Mouse (Mus musculus) forebrain, embryonic 10.5 days (tissue): ENCODE measurements at regions not wholly inside any gene's neighbourhood (a gene's known extent, or its start where the extent isn't known, plus 50 kb on each side); places are given as distances from the start of the nearest gene placed in this dataset.

Experiments
- DNase-seq: peaks from one replicate; pipeline ENCODE4 v3.0.0-alpha.2; 2017; ENCODE audit warnings: low spot score; ENCODE audit errors: extremely low spot score
- H3K27ac ChIP-seq: fragments of 300-500 bp; sonication (generic); 2 replicates; pipeline ENCODE4 v1.5.1; 2016; ENCODE audit warnings: mild to moderate bottlenecking
- H3K27me3 ChIP-seq: fragments of 300-500 bp; sonication (generic); 2 replicates; pipeline ENCODE4 v1.6.1; 2016; ENCODE audit warnings: mild to moderate bottlenecking; ENCODE audit not compliant: poor library complexity, severe bottlenecking
- H3K36me3 ChIP-seq: fragments of 300-500 bp; sonication (generic); replicated peaks from 2 replicates; pipeline ENCODE4 v1.6.1; 2016; ENCODE audit warnings: mild to moderate bottlenecking, moderate library complexity
- H3K4me1 ChIP-seq: fragments of 300-500 bp; sonication (generic); 2 replicates; pipeline ENCODE4 v1.6.1; 2016
- H3K4me3 ChIP-seq: fragments of 300-500 bp; sonication (generic); 2 replicates; pipeline ENCODE4 v1.5.1; 2016; ENCODE audit warnings: mild to moderate bottlenecking, moderate library complexity
- H3K9me3 ChIP-seq: fragments of 300-500 bp; sonication (generic); 2 replicates; pipeline ENCODE4 v1.6.1; 2016; ENCODE audit warnings: mild to moderate bottlenecking, moderate library complexity
- WGBS: fragments of 180-500 bp; shearing (Covaris S2); methylation state at CpG from one replicate; pipeline ENCODE4 v1.1.7; 2016; 5-methylcytosine and 5-hydroxymethylcytosine counted together

GRCm38 (mm10) chr1:88623040-88623439 is 79.0 kb downstream of the Arl4c start:
- Histone ChIP-seq H3K36me3 (no peaks in the 10 kb centered on the region), H3K27me3 (peaks cover 6% of the 10 kb centered on the region; the same call in 1 of the 2 replicates), H3K4me3 (no peak overlapping the region), H3K27ac (peak overlapping the region; percentile 53; the same call in 1 of the 2 replicates), H3K4me1 (peaks cover 19% of the 10 kb centered on the region), H3K9me3 (peaks cover 4% of the 10 kb centered on the region; the same call in 1 of the 2 replicates)
- DNase-seq: no peak
- 69% methylated on average over 10 of the region's 10 CpGs for WGBS

- H3K9me3 ChIP-seq: peaks cover 11% of the 10 kb centered on the region
- DNase-seq: no peak
- H3K4me1 ChIP-seq: peaks cover 19% of the 10 kb centered on the region
- no peak overlapping the region for H3K4me3 ChIP-seq
- H3K27me3 ChIP-seq: peaks cover under 1% of the 10 kb centered on the region; the same call in 1 of the 2 replicates
- no peaks in the 10 kb centered on the region for H3K36me3 ChIP-seq
- no peak overlapping the region for H3K27ac ChIP-seq
- 84% methylated on average over 6 of the region's 6 CpGs for WGBS
Observed at GRCm38 (mm10) chr1:88622356-88622755, 79.7 kb downstream of the Arl4c start.

GRCm38 (mm10) chr1:88621214-88621613 is 80.8 kb downstream of the Arl4c start:
- H3K4me3 ChIP-seq: no peak overlapping the region
- no peaks in the 10 kb centered on the region for H3K36me3 ChIP-seq
- WGBS: 71% methylated on average over 2 of the region's 2 CpGs
- H3K27me3 ChIP-seq: no peaks in the 10 kb centered on the region
- peaks cover 19% of the 10 kb centered on the region for H3K4me1 ChIP-seq
- no peak for DNase-seq
- peaks cover 17% of the 10 kb centered on the region for H3K9me3 ChIP-seq
- no peak overlapping the region for H3K27ac ChIP-seq

- Histone ChIP-seq H3K36me3 (no peaks in the 10 kb centered on the region), H3K4me3 (no peak overlapping the region), H3K4me1 (peaks cover 35% of the 10 kb centered on the region), H3K27ac (peak overlapping the region; percentile 80), H3K27me3 (no peaks in the 10 kb centered on the region), H3K9me3 (peaks cover 12% of the 10 kb centered on the region)
- no peak for DNase-seq
- WGBS: 3% methylated on average over 2 of the region's 2 CpGs
Observed at GRCm38 (mm10) chr1:88613007-88613406, 89.0 kb downstream of the Arl4c start.

GRCm38 (mm10) chr1:88611241-88611640 is 90.8 kb downstream of the Arl4c start:
- no peak overlapping the region for H3K4me3 ChIP-seq
- 87% methylated on average over 5 of the region's 5 CpGs for WGBS
- H3K36me3 ChIP-seq: no peaks in the 10 kb centered on the region
- H3K9me3 ChIP-seq: no peaks in the 10 kb centered on the region
- no peak overlapping the region for H3K27ac ChIP-seq
- H3K27me3 ChIP-seq: no peaks in the 10 kb centered on the region
- peaks cover 35% of the 10 kb centered on the region for H3K4me1 ChIP-seq
- no peak for DNase-seq

- H3K4me1 ChIP-seq: peaks cover 38% of the 10 kb centered on the region
- H3K27me3 ChIP-seq: no peaks in the 10 kb centered on the region
- no peak overlapping the region for H3K4me3 ChIP-seq
- 92% methylated on average over 9 of the region's 9 CpGs for WGBS
- H3K36me3 ChIP-seq: no peaks in the 10 kb centered on the region
- no peak for DNase-seq
- no peak overlapping the region for H3K27ac ChIP-seq
- no peaks in the 10 kb centered on the region for H3K9me3 ChIP-seq
Observed at GRCm38 (mm10) chr1:88610810-88611209, 91.2 kb downstream of the Arl4c start.

GRCm38 (mm10) chr1:88608826-88609225 is 93.2 kb downstream of the Arl4c start:
- no peaks in the 10 kb centered on the region for H3K36me3 ChIP-seq
- no peak for DNase-seq
- H3K9me3 ChIP-seq: no peaks in the 10 kb centered on the region
- H3K27ac ChIP-seq: no peak overlapping the region
- 46% methylated on average over 8 of the region's 8 CpGs for WGBS
- H3K4me1 ChIP-seq: peaks cover 43% of the 10 kb centered on the region
- no peak overlapping the region for H3K4me3 ChIP-seq
- no peaks in the 10 kb centered on the region for H3K27me3 ChIP-seq

- DNase-seq: no peak
- WGBS: 50% methylated on average over 8 of the region's 8 CpGs
- H3K27me3 ChIP-seq: no peaks in the 10 kb centered on the region
- H3K27ac ChIP-seq: no peak overlapping the region
- H3K36me3 ChIP-seq: no peaks in the 10 kb centered on the region
- peaks cover 39% of the 10 kb centered on the region for H3K4me1 ChIP-seq
- H3K4me3 ChIP-seq: no peak overlapping the region
- H3K9me3 ChIP-seq: no peaks in the 10 kb centered on the region
Observed at GRCm38 (mm10) chr1:88608236-88608635, 93.8 kb downstream of the Arl4c start.

- no peak for DNase-seq
- H3K27ac ChIP-seq: 0 out of 2 replicates have a peak overlapping the region, but pooled peaks have one; percentile 0
- H3K27me3 ChIP-seq: no peaks in the 10 kb centered on the region
- no peaks in the 10 kb centered on the region for H3K36me3 ChIP-seq
- 54% methylated on average over 14 of the region's 14 CpGs for WGBS
- H3K9me3 ChIP-seq: no peaks in the 10 kb centered on the region
- peaks cover 23% of the 10 kb centered on the region for H3K4me1 ChIP-seq
- no peak overlapping the region for H3K4me3 ChIP-seq
Observed at GRCm38 (mm10) chr1:88605616-88606190, 95.8 kb upstream of the Glrp1 start.

- Histone ChIP-seq H3K27me3 (no peaks in the 10 kb centered on the region), H3K4me1 (peaks cover 8% of the 10 kb centered on the region), H3K36me3 (no peaks in the 10 kb centered on the region), H3K9me3 (no peaks in the 10 kb centered on the region), H3K27ac (0 out of 2 replicates have a peak overlapping the region, but pooled peaks have one; percentile 12), H3K4me3 (no peak overlapping the region)
- no peak for DNase-seq
- 77% methylated on average over 3 of the region's 3 CpGs for WGBS
Observed at GRCm38 (mm10) chr1:88602241-88602640, 92.4 kb upstream of the Glrp1 start.

GRCm38 (mm10) chr1:88601801-88602200 is 91.9 kb upstream of the Glrp1 start:
- no peak overlapping the region for H3K4me3 ChIP-seq
- 84% methylated on average over 8 of the region's 8 CpGs for WGBS
- H3K36me3 ChIP-seq: no peaks in the 10 kb centered on the region
- H3K27ac ChIP-seq: no peak overlapping the region
- H3K4me1 ChIP-seq: peaks cover 8% of the 10 kb centered on the region
- H3K27me3 ChIP-seq: no peaks in the 10 kb centered on the region
- no peaks in the 10 kb centered on the region for H3K9me3 ChIP-seq
- DNase-seq: no peak

- Histone ChIP-seq H3K27me3 (no peaks in the 10 kb centered on the region), H3K4me1 (peaks cover 3% of the 10 kb centered on the region; the same call in 1 of the 2 replicates), H3K27ac (no peak overlapping the region), H3K4me3 (no peak overlapping the region), H3K36me3 (no peaks in the 10 kb centered on the region), H3K9me3 (no peaks in the 10 kb centered on the region)
- 92% methylated on average over 1 of the region's 1 CpGs for WGBS
- no peak for DNase-seq
Observed at GRCm38 (mm10) chr1:88600145-88600544, 90.3 kb upstream of the Glrp1 start.

- WGBS: 61% methylated on average over 9 of the region's 9 CpGs
- 0 out of 2 replicates have a peak, but pooled peaks cover 5% of the 10 kb centered on the region for H3K27me3 ChIP-seq
- DNase-seq: no peak
- no peaks in the 10 kb centered on the region for H3K36me3 ChIP-seq
- peak overlapping the region; percentile 40; the same call in 1 of the 2 replicates for H3K27ac ChIP-seq
- no peak overlapping the region for H3K4me3 ChIP-seq
- no peaks in the 10 kb centered on the region for H3K9me3 ChIP-seq
- peaks cover 13% of the 10 kb centered on the region for H3K4me1 ChIP-seq
Observed at GRCm38 (mm10) chr1:88594484-88595254, 84.8 kb upstream of the Glrp1 start.
